Mouse (Mus musculus) cortical plate, adult 2 months (tissue): Measurements from ENCODE around the gene Ccdc82.

ENCODE experiments used
- CTCF ChIP-seq: fragments of 200-500 bp; IDR thresholded peaks from 2 replicates; pipeline ENCODE4 v1.5.1; 2011; ENCODE audit warnings: mild to moderate bottlenecking, control low read depth, low read length; ENCODE audit not compliant: insufficient read depth; ENCODE audit errors: extremely low read depth
- POLR2A ChIP-seq: fragments of 200-500 bp; IDR thresholded peaks from 2 replicates; pipeline ENCODE4 v1.6.1; 2011; ENCODE audit warnings: mild to moderate bottlenecking, low read length, control low read depth; ENCODE audit not compliant: insufficient read depth; ENCODE audit errors: extremely low read depth

GRCm38 (mm10) chr9:13308718-13309117 lies 62.0 kb downstream of the Ccdc82 start:
- no peak for TF ChIP-seq POLR2A
- TF ChIP-seq CTCF = no peak
